Mouse (Mus musculus): ENCODE data around the gene Asphd1.

DNA sequence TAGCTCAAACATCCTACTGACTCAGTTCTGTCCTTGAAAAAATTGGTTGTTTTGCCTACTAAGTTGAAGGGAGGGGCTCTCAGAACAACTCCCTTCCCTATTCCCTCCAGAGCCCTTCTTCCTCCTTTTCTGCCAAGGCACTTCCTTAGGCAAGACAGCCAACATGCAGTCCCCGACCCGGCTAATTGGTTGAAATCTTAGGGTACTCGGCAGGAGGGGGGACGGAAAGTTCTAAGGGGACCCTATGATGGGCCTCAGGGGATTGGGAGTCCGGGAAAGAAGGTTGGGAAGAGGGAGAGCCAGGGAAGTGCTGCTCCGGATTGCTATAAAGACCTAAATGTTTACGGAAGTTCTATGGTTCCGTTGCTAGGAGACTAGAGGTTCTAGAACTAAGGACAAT, 26.1 kb upstream of the Asphd1 start:
- TF ChIP-seq CTCF (IDR thresholded peaks at IDR 0.05; ENCODE audit: control insufficient read depth, insufficient read depth, insufficient replicate concordance, low read depth, low read length): no peak
- no peak; the same call in 1 of the 2 replicates for TF ChIP-seq POLR2A (IDR thresholded peaks at IDR 0.05; ENCODE audit: control insufficient read depth, low read depth, low read length)
